Mouse (Mus musculus) large intestine, adult 2 months (tissue): ENCODE results near the gene Dtnb. TPM values are rescaled to one million over a fixed set of nuclear protein-coding genes. Genes with fewer than 3 reads are reported as not detected.

Source experiments
- DNase-seq: peaks from one replicate; pipeline ENCODE4 v3.0.0-alpha.2; 2012; ENCODE audit warnings: low read depth, low spot score
- WGBS: fragments of 180-500 bp; shearing (Covaris S2); methylation state at CpG from one replicate; pipeline ENCODE4 v1.1.7; 2018; 5-methylcytosine and 5-hydroxymethylcytosine counted together
- polyA plus RNA-seq: library from polyadenylated mRNA; depleted of rRNA; stranded (reverse); fragments of >200 nt; gene quantifications from 2 replicates; pipeline ENCODE4 v1.2.3, GENCODE M21; 2012

Dtnb gene
- polyA plus RNA-seq, 1 experiment: 10.6 TPM

DNA sequence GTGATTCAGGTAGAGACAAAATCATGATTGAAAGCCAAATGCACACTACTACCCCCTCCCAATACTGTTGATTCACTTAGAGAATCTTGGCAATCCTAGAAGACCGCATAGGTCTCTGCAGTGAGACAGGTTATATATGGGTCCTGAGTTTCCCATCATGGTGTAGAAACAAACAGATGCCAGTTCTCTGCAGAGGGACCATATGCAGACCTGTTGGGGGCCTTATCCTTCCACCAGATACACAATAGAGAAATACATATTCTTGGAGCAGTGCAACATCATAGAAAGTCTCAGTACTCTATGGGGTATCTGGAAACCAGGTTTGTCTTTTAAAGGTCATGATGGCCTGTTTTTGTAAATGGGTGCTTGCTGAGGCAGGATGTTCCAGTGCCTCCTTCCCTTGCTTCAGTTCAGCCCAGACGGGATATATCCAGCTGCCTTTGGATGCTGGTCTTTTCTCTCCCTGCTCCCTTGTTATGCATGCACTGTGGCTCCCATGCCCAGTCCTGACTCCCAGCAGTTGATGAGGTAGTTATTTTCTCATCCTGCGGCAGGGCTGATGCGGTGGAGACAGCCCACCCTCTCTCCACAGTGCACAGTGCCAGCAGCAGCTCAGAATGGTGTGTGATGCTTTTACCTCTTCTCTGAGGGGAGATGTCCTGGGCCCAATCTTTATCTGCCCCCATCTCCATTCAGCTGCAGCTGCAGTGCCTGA is 188.9 kb downstream of the Dtnb start:
- no peak for DNase-seq
- 86% methylated on average over 4 of the region's 4 CpGs for WGBS

DNA sequence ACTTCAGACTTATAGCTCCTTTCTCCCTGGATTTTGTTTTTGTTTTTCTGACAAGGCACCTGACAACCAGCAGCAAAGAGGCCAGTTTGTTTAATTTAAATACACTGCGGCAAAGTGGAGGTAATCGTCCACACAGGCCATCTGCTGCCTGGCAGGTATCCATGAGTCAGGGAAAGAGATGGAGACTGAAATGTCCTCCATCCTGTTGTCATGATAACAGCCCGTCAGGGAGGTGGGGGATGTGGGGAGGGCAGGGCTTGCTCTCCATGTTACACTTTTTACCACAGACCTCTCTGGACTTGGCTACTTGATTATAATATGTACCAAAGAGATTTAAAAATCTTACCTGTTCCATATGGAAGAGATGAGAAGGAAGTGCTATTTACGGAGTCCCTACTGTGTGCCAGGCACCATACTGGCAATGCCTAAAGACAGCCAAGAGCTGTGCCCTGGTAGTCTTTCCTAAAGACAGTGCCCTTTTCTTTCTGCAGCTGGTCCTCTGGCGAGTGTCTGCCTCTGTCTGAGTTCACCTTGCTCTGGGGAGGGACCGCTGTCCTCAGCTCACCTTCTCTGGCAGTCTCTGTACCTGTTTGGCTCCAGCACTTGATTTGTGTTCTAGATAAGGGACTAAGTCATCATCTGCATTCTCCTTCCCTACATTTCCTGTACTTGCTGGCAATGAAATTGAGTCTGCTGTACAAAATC is 189.6 kb downstream of the Dtnb start:
- no peak for DNase-seq
- WGBS: 56% methylated on average over 6 of the region's 6 CpGs

DNA sequence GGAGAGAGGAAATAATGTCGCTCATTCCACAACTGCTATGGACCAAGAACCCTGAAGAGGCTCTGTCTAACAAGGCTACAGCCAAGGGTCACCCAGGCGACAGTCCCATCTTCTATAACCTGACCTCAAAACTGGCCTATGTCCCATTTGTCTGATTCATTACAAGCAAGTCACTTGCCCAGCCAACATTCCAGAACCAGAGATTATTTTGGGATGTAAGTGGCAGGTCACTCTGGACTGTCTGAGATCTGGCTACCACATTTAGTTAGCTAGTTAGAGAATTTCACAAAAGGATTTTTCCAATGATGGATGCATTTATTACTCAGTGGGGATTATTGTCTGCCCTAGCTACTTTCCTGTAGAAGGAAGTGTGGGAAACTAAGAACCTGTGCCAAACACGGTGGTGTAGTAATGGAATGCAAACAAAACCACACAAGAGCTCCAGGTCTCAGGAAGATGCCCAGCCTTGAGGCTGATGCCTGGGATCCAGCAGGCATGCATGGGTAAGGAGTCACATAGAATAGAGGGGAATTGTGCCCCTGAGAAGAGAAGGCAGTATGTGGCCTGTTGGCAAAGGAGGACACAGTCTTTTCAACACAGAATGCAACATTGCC is 192.1 kb downstream of the Dtnb start:
- WGBS: 54% methylated on average over 3 of the region's 3 CpGs
- no peak for DNase-seq

DNA sequence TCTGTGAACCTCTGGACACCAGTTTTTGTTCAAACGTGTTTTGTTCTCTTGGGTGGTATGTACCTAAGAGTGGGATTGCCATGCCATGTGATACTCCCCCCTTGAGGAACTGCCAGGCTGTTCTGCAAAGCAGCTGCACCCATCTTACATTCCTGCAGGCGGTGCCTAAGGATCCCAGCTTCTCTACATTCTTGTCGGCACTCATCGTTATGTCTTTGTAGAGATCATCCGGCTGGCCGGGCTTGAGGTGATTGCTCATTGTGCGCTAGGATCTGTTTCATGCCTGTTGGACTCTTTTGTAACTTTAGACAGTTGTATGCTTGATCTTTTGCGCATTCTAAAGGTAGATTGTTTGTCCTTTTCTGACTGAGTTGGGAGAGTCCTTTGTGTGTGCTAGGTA is 195.2 kb downstream of the Dtnb start:
- DNase-seq: no peak
- 85% methylated on average over 8 of the region's 8 CpGs for WGBS

DNA sequence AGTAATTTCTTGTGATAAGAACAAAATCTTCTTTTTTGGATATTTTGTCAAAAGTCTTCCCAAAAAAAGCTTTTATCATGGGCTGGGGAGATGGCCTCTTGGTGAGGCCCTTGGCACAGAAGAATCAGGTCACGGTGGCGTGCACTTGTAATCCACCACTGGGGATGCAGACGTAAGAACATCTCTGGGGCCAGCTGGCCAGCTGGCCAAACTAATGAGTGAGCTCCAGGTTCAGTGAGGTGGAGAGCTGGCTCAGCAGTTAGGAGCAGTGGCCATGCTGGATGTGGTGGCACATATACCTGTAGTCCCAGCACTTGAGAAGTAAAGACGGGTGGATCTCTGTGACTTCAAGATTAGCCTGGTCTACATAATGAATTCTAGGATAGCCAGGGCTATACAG is 196.2 kb downstream of the Dtnb start:
- DNase-seq: no peak
- WGBS: 95% methylated on average over 4 of the region's 4 CpGs

DNA sequence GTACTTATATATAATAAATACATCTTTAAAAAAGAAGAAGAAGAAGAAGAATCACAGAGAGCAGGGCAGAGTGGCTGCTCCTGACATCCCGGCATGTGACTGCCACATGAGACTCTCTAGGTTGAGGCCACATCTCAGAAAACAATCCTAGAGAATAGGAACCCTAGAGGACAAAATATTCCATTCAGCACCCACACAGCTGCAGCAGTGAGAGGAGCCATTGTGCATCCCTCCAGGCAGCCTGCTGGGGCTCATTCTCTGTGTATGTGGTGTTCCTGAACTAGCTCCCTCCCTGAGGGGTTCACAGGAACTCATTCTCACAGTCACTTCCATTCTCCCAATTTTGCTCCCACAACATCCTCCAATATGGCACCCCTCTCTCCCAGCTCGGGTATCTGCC is 198.4 kb downstream of the Dtnb start:
- 75% methylated on average over 2 of the region's 2 CpGs for WGBS
- no peak for DNase-seq

DNA sequence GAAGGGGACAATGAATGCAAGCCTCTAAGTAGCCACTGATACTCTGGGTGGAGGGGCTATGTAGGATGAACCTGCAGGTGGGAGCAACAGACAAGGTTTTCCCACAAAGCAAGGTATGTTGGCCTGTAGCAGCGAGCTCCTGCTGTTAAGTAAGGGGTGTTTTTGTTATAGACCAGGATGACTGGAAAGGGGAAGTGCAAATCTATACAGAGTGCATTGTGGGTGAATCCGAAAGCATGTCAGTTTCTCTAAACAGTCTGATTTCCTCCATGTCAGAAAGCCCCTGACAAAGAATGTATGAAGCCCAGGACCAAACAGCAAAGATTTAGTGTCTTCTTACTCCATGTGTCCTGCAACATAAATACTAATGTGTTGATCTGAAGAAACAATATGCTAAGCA is 198.9 kb downstream of the Dtnb start:
- 87% methylated on average over 2 of the region's 2 CpGs for WGBS
- DNase-seq: no peak

DNA sequence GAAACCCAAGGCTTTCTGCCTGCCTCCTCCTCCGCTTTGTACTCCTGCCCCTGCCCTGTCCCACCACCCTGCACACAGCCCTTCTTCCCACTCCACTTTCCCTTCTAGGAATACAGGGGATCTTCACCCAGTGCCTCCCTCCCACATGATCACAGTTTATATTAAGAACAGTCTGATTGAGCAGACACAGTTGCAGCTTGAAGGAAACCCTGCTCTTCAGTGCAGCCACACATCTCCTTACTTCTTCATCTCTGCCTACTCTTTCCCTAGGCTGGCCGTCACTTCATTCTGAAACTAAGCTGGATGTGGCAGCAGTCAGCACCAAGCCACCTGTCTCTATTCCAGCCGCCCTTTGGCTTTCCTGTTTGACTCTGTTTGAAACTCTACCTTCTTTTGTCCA is 201.5 kb downstream of the Dtnb start:
- DNase-seq: no peak
- WGBS: 88% methylated on average over 3 of the region's 3 CpGs

DNA sequence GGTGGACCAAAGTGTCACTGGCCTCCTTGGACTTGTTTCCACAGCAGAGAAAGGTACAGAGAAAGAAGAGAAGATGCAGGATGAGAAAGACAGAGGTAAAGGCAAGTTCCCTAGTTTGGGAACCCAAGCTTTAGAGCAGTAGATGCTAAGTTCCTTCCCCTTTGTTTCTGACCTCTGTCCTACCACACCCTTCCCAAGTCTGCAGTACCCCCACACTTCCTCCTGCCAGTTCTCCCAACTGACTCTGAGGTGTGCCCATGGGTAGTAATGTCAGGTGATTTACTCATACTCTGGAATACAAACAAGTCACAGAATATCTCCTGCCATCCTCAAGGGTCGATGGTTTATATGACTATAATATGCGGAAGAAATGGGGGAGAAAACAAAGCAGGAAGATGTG is 203.8 kb downstream of the Dtnb start:
- no peak for DNase-seq
- 35% methylated on average over 2 of the region's 2 CpGs for WGBS

DNA sequence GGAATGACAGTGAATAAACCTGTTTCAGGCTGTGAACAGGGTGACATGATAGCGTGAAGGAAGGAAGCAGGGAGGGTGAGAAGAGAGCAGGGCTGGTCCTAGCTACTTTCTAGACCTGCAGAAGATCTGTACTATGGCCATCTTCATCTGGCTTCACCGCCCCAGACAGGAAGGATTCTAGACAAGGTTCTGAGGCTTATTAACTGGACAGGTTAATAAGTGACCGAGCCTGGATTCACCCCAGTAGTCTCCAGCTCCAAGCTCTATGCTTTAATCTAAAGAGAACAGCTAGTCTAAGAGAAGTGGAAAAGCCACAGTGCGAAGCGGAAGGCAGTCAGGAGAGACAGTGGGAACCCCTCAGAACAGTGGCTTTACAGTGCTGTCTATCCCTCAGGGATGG is 205.5 kb downstream of the Dtnb start:
- WGBS: 74% methylated on average over 5 of the region's 5 CpGs
- no peak for DNase-seq

DNA sequence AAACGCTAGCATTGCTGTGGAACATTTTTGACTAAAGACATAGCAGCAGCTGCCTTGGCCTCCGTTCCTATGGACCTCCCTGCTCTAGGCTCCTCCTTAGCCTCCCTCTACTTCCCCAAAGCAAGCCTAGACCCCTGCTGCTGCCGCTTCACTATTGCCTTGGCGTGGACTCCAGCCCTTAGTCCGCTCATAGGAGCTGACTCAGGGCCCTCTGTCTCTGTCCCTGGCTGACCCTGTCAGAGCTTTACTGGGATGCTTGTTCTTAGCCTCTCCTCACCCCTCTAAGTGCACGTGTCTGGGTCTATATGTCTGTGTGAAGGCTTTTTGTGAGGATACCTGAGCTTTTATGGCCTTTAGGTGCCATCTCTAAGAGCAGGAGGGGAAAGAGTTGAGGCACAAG is 206.1 kb downstream of the Dtnb start:
- no peak for DNase-seq
- 85% methylated on average over 6 of the region's 6 CpGs for WGBS

DNA sequence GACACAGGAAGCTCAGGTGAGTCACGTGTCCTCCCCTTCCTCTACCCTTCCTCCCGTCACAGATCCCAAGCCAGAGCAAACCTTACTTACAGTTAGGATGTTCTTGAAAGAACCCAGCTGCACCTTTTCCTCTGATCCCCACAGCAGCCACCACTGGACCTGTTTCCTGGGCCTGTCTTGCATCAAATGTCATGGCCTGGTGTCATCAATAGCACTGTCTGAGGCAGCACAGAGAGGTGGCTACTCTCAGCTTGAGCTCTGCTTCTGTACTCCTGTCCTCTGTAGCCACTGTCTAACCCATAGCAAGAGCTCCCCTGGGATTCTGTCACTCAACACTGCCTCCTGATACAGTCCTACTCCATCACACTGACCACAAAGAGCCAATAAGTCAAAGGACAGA is 207.5 kb downstream of the Dtnb start:
- DNase-seq: no peak
- WGBS: 87% methylated on average over 2 of the region's 2 CpGs

DNA sequence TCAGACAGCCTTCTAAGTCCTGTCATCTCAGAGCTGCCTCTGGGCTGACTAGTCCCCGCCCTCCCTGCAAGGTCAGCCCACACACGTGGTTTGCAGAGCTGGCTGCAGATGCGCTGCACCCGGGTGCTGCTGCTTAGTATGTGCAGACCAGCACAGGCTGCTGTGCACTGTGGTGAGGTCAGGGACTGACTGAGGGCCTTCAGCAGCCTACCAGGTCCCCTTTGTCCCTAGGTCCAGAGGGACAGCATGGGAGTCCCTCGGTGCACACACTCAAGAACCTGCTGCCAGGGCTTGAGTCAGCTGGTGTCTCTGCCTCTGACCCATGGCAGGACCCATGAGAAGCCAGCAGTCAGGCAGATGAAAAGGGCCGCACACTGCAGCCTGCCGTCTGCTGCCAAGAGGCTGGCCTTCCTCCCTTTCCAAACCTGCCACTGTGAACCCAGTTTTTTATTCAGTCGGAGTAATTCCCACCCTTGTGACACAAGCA is 208.3 kb downstream of the Dtnb start:
- DNase-seq: no peak
- 18% methylated on average over 8 of the region's 8 CpGs for WGBS

DNA sequence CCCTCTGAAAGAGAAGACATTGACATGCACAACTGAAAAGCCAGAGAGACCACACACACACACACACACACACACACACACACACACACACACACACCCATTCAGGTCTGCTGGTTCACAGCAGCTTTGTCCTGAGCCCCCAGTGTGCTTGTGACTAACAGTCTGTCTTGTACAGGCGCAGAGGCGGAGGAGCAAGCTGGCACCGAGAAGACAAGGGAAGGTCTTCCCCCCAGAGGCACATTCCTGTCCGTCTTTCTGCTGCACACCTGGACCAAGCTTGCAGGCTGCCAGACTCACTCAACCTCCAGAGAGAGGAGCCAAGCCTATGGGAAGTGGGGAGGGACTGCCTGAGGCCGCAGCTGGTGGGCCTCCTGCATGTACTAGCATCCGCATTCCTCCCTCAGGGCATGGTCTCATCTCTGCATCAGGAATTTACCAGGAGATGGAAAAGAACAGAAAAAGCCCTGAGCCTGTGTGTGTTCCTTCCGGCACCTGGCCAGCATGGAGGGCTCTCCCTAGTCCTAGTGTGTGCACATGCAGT is 208.8 kb downstream of the Dtnb start:
- no peak for DNase-seq

DNA sequence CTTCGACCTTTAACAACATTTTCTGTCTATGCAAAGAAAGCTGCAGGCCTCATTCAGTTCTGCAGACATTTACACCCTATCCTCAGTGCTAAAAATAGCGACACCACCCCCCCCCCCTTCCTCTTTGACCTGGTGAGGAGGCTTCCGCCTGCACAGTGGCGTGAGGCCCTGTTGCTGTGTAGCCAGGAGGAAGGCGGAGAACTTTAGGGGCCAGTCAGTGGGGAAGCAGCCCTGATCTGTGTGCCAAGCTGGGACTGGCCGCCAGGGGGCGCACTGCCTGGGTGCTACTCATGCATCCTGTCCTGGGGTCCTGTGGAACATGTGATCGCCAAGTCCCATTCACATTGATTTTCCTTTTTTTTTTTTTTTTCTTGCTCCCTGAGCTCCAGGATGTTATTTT is 209.3 kb downstream of the Dtnb start:
- WGBS: 6% methylated on average over 8 of the region's 8 CpGs
- no peak for DNase-seq

More for the DNA sequence above, 208.8 kb downstream of the Dtnb start:
- WGBS: 52% methylated on average over 7 of the region's 7 CpGs

DNA sequence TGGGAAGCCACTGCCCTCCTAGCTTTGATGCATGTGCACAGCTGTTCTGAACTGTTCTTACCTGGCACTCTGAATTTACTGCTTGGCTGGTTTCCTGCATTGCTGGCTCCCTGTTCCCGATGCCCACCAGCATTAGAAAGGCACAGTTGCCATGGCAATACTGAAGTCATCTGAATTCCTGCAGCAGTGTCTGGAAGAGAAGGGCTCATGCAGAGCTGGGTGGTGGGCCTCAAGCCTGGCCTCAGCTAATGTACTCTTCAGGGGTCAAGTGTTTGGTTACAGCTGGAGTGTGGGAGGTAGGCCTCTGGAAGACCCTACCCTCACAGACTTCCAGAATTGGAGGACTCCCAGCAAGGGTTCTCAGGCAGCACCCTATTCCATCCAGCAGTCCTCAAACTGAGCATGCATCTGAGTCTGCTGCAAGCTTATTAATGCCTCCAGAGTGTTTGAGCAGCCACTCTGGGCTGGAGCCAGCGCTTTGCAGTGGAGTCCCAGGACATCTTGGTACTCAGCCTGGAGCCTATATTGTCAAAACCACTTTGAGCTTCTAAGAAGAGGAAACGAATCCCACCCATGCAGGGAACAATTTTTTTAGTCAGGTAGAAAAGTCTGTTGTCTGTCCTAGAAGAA is 211.1 kb downstream of the Dtnb start:
- no peak for DNase-seq
- 65% methylated on average over 3 of the region's 3 CpGs for WGBS

DNA sequence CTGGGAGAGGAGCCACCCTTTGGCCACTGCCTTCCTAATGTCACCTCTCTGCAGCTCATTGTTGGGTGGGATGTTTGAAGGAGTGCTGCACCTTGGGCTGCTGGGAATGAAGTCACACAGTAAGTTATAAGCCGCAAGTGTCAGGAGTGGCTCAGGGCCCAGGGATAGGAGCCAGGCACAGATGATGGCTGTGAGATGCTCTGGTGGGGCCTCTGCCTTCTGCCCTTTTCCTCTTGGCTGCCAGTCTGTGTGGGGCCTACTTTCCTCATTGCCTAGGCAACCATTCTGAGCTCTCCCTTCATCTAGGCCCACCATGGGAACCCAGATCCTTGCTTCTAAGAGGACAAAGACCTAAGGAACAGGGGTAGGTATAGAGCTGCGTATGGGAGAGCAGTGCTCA is 212.1 kb downstream of the Dtnb start:
- 95% methylated on average over 2 of the region's 2 CpGs for WGBS
- no peak for DNase-seq

DNA sequence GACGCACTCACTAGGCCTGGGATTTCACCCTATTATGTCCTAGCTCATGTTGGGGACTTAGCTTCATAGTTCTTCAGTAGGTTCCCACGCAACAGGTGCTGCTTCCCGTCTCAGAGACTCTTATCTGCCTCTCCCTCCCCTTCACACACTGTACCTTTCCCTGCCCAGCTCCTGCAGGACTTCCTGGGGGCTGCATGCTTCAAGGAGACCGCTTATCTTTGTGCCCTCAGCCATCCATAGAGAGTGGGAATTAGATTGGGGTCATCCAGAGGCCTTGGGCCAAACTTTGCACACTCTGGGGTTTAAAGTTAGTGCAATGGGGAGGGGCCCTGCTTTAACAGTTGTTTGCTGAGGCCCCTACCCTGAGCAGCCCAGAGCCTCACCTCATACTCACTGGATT is 212.5 kb downstream of the Dtnb start:
- no peak for DNase-seq
- 62% methylated on average over 4 of the region's 4 CpGs for WGBS

DNA sequence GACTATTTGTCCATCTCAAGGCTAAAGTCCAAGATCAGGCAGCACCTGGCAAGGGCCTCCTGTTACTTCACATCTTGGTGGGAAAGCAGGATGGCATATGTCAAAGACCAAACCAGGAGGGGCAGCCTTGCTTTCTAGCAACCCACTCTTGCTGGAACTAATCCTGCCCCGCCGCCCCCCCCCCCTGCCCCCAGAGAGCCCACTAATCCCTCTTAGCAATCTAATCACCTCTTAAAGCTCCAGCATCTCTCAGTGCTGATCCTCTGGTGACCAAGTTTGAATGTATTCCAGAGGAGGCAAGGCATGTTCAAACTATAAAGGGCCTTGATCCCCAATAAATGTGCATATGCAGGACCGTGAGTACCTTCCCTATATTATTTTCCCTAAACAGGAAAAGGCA is 214.9 kb downstream of the Dtnb start:
- no peak for DNase-seq
- whole genome bisulfite sequencing: 57% methylated on average over 3 of the region's 3 CpGs

DNA sequence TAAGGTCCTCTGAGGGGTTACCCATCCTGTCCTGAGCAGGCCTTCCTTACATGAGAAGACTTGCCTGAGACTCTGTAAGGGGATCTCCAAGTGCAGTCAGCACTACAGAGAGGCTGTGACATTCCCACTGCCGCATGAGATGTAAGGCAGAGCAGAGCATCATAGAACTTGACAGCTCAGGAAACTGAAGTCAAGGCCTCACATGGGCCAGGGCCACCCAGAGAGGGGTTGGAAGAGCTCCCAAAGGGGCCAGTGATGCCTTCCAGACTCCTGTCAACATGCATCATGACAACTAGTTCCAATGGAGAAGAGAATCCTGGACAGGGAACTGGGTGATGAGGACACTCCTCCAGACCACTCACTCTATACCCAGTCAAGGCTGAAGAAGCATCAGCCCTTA is 215.4 kb downstream of the Dtnb start:
- no peak for DNase-seq
- 75% methylated on average over 1 of the region's 1 CpGs for WGBS
